Mouse (Mus musculus) midbrain, embryonic 14.5 days (tissue): ENCODE results near the gene Dhrs3. TPM values are rescaled to one million over a fixed set of nuclear protein-coding genes. Genes with fewer than 3 reads are reported as not detected.

Experiments used
- polyA plus RNA-seq: library from polyadenylated mRNA; unstranded; fragments of >200 nt; fragmentation: Nextera tagmentation; extraction: Ambion mirVana; gene quantifications from 2 replicates; pipeline ENCODE4 v1.2.1, GENCODE M21; 2014

The Dhrs3 gene
- polyA plus RNA-seq, 1 experiment from 2014 or later, result 51.6 TPM

Other genes starting within 250 kb of the Dhrs3 start
- gene Gm436, start 206.5 kb upstream of the Dhrs3 start, polyA plus RNA-seq, result not detected in 2 replicates
- gene Gm13178, start 171.4 kb upstream of the Dhrs3 start, polyA plus RNA-seq, result not detected in 2 replicates
- gene Gm438, start 106.2 kb upstream of the Dhrs3 start, polyA plus RNA-seq, result not detected in 2 replicates